Mouse (Mus musculus): ENCODE results near the gene Dnajb1.

Gene Dnajb1

DNA sequence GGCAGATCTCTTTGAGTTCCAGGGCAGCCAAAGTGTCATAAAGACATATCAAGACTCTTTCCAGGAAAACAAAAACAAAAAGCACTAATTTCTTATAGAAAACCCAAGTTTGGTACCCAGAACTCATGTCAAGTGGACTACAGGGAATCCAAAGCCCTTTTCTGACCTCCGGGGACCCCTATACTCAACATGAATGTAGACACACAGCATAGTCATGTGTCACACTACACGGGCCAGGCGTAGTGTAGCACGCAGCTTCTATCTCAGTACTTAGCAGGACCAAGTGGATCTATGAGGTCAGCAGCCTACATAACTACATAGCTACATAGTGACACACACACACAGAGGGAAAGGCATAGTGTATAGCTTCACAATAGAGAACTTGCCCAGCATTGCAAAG is 5.7 kb downstream of the Dnajb1 start:
- DNase-seq (ENCODE audit: low spot score): no peak

GRCm38 (mm10) chr8:83616625-83617024 is 8.6 kb downstream of the Dnajb1 start:
- no peak for DNase-seq (ENCODE audit: low spot score)

- no peak for DNase-seq (ENCODE audit: low spot score)
Measured at GRCm38 (mm10) chr8:83617111-83617510, 9.1 kb downstream of the Dnajb1 start.

DNA sequence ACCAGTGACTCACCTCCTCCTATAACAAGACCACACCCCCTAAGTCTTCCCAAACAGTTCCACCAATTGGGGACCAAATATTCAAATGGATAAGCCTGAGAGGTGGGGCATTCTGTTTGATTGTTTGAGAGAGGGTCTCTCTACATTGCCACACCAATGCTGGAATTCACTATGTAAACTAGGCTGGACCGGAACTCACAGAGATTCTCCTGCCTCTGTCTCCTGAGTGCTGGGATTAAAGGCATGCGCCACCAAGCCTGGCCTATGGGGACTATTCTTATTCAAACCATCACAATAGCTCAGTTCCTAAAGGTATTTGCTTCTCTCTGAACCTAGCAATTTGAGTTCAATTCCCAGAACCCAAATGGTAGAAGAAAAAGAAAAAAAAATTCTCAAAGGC is 10.6 kb downstream of the Dnajb1 start:
- no peak for DNase-seq (ENCODE audit: low spot score)

DNA sequence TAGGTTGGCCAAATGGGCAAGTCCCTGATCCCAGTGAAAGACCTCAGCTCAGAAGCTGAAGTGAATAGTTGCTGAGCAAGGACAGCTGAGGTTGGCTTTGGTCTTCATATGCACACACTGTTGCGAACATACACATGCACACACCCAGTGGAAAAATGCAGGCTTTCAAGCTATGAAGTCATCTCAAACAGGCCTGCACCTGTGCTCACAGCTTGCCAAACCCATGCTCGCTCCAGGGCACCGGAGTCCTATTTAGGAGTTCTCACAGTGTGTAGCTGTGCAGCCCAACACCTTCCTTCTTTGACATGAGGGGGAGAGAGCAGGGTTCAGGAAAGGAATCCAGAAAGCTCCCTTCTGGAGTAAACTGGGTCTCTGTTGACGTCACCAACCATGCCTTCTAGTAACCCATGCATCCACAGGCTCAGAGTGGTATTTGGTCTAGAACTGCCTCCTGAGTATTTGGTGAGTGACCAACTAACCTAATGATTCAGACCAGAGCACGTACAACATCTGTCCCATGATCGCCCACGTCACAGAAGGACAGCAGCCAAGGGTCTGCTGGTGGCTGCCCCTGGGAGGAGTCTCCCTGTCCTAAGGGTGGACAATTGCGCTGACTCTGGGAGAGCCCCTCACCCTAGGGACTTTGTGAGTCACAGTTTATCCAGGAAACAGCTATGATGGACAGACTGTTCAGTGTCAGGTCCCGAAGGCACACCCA is 11.7 kb downstream of the Dnajb1 start:
- no peak for DNase-seq (ENCODE audit: low spot score)

DNA sequence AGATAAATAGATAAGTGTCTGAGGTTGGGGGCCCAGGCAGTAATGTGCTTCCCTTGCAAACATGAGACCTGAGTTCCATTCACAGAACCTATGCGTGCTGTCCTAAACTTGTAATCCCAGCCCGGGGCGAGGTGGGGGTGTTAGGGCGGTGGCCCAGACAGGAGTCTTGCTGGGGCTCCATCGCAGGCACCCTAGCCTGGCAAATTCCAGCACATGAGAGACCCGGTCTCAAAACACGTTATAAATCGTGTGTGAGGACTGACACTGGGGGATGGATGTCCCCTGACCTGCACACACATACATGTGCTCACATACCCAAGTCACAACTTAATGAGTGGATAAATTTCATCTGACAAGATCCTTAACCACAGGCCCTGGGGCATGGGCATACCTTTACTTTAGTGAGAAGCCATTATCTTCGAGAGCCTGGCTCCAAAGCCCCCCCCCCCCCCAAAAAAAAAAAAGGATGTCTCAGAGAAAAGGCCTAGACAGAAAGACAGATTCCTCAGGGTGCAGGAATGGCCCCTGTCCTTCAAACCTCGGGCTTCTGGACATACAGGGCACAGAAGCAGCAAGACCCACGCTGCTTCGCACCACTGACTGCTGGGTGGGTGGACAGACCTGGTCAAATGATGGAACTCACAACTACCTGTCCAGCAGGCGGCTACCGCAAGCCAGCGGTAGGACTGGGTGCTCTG is 13.8 kb downstream of the Dnajb1 start:
- DNase-seq (ENCODE audit: low spot score): no peak

GRCm38 (mm10) chr8:83622389-83622989 is 14.5 kb downstream of the Dnajb1 start:
- DNase-seq (ENCODE audit: low spot score): peak; percentile 81

DNA sequence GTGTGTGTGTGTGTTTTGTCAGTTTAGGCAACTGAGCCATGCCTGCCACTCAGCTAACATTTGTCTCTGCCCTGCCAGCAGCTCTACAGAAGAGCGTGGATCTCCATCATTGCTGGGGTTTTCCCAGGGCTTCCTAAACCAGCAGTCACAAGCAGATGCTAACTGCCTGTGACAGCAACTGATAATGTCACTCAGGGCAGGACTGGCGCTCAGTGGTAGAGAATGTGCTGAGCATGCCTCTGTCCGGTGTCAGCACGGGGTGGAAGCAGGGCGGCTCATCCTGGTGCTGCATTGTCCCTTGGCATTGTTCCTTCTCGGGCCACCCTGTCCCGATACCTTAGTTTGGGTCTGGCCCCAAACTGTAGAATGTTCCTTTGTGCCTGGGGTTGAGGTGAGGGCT is 15.6 kb downstream of the Dnajb1 start:
- DNase-seq (ENCODE audit: low spot score): no peak

DNA sequence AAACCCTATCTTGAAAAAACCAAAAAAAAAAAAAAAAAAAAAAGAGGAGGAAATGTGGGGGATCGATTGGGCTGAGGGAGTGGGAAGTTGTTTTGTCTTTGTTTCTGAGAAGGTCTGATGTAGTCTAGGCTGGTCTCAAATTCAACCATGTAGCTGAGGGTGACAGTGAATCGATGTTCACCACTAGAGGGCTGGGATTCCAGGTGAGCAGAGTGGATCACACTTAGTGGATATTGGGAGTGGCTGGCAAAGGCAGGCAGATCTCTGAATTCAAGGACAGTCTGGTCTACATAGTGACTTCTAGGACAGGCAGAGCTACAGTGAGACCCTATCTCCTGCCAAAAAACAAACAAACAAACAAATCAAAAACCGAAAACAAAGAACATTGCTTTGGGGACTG is 16.7 kb downstream of the Dnajb1 start:
- no peak for DNase-seq (ENCODE audit: low spot score)

GRCm38 (mm10) chr8:83625676-83626299 is 17.8 kb downstream of the Dnajb1 start:
- no peak for DNase-seq (ENCODE audit: low spot score)

GRCm38 (mm10) chr8:83632083-83632707 is 24.2 kb downstream of the Dnajb1 start:
- no peak for DNase-seq (ENCODE audit: low spot score)

DNA sequence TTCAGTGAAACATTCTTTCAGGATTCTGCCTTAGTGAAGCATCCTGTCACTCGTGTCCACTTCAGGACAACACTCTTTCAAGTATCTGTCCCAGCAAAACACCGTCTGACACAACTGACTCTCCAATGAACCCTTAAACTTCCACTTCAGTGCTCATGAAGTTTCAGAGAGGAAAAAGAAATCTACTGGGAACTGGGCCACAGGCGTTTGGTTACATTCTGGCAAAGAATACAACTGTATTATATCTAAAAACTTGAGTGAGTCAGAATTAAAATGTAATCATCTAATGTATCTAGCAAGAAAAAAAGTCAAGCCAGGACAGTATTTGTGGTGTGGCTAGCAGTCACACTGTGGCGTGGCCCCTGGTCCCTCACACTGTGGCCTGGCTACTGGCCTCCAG is 30.9 kb downstream of the Dnajb1 start:
- no peak for DNase-seq (ENCODE audit: low spot score)

DNA sequence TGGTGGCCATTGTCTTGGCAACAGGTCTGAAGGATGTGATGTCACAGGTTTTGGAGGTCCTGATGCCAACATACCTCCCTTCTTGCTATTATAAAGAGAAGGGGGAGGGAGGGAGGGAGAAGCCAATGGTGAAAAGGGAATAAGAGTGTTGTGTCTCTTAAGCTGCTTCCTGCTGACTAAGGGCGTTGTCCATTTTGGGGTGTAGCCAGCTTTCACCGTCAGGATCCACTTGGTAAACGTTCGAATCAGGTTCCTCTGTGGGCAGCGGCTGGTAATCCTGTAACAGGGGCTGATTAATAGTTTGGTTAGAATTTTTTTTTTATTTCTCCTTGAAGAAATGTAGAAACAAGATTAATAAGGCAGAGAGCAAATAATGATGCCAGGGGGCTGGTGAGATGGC is 31.7 kb downstream of the Dnajb1 start:
- DNase-seq (ENCODE audit: low spot score): no peak

DNA sequence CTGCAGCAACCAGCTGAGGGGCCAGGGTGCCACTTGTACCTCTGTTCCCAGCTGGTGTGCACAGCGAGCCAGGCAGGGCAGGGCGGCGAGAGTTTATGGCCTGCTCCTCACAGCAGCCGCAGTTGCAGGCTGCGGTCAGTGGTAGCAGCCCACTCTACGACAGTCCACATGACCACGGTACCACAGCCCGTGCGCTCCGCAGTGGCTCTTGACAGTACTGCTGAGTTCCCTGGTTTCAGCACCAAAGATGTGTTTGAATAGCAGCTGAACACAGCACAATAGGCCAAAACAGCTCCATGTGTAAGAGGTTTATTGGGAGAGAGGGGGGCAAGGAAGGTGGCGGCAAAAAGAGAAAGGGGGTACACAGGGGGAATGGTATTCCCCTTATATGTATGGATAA is 39.5 kb downstream of the Dnajb1 start:
- no peak for DNase-seq (ENCODE audit: low spot score)

DNA sequence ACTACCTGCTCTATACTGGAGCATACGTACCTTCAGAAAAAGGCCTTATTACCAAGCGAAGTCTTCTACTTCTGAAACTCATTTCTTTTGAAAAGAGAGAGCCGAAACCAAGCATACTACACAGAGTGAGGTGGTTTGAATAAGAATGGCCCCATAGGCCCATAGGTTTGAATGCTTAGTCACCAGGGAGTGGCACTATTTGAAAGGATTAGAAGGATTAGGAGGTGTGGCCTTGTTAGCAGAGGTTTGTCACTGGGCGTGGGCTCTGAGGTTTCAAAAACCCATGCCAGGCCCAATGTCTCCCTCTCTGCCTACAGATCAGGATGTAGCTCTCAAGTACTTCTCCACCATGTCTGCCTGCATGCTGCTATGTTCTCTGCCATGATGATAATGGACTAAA is 40.0 kb downstream of the Dnajb1 start:
- no peak for DNase-seq (ENCODE audit: low spot score)

- no peak for DNase-seq (ENCODE audit: low spot score)
Measured at GRCm38 (mm10) chr8:83649699-83650098, 41.7 kb downstream of the Dnajb1 start.

DNA sequence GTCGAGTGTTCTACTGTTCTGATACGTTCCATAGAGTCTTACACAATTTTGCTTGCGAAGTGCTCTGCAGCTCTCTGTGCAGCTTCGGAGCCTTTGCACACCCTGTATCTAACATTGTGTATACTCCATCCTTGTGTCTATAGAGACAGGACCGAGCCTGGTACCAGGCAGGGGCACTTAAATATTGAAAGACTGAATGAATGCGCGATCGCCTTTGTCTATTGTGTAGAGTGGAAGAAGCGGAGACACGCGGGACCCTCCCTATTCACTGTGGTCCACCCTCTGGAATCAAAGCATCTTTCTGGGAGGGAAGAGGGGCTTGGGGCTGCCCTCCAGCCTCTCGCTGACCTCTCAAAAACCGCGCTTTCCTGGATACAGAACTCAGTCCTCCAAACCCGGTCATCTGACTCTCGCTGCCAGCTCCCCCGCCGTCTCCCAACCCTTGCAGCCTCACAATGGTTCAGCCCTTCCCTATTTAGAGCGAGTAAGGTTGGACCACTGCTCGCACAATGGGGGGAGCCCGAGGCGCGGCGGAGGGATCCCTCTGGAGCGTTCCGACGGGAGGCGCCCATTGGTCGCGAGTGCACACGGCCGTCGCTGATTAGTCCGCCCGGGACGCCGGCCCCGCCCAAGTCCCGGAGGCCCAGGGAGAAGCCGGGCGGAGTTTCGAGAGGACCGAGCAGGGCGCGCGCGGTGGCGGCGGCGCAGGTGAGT is 44.2 kb downstream of the Dnajb1 start, which contains the start of gene Gipc1:
Gene Gipc1, plus strand, starts transcription at position 648 of the 714 bp plus-strand sequence.
- peak; percentile 96 for DNase-seq (ENCODE audit: low spot score)

DNA sequence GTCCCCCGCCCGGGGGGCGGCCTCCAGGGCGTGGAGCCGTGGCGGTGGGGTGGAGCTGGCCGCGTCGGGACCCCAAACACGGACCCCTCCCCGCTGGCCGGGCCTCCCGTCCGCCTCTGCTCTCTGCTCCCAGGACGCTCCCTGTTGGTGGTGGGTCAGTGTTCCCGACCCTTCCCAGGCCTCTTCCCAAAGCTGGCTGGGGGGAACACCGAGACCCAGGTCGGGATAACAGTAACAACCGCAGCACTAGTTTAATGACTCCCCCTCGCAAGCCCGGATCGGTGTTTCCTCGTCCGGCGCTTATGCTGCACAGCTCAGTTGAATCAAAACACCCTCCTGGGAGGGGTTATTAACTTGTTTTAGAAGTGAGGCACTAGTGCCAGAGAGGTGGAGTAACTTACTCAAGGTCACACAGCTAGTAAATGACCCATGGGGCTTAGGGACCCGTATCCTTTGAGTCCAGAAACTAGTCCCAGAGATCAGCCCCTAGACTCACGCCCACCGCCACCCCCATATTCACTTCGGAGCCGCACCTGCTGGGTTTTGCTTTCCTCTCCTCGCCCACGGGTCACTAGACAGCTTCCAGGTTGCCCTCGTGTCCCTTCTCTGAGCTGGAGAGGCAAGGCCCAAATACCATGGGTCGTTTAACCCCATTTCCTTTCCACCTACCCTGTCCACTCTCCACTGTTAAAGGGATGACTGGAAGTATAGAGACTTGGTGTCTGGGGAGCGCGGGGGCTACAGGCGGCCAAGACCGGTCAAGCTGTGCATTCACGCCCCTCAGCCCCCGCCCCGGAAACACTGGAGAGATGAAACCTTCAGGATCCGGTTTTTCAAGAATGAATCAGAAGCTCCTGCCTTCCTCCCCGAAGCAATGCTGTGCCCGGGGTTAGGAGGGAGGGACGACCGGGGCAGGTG is 45.0 kb downstream of the Dnajb1 start:
- DNase-seq (ENCODE audit: low spot score): peak; percentile 29

- no peak for DNase-seq (ENCODE audit: low spot score)
Measured at GRCm38 (mm10) chr8:83653662-83654017, 45.6 kb downstream of the Dnajb1 start.

DNA sequence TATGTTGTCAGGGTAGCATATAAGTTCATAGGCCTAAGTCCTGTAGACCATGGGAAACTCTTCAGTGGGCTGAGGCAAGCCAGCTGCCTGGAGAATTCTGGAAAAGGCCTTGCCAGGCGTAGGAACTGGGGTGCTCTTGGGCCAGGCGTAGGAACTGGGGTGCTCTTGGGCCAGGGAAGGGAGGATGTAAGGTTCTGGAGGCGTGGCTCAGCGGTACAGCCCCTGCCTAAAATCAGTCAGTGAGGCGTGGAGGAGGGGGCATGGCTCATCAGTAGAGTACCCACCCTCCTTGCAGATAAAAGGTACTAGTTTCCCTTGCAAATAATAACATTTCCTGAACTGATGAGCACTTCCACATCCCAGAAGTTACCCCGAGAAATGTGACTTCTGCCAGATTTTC is 46.7 kb downstream of the Dnajb1 start:
- DNase-seq (ENCODE audit: low spot score): no peak

- DNase-seq (ENCODE audit: low spot score): no peak
Measured at GRCm38 (mm10) chr8:83656043-83656442, 48.0 kb downstream of the Dnajb1 start.

Data from ovary, postnatal 36 days (tissue).